Mouse (Mus musculus) MEL-GATA-1-ER (cell line): ENCODE data around the gene Lgi4.

Experiments
- DNase-seq: peaks from one replicate; pipeline ENCODE4 v3.0.0-alpha.2; 2012; ENCODE audit warnings: low read depth; ENCODE audit errors: extremely low read depth

Gene Lgi4

DNA sequence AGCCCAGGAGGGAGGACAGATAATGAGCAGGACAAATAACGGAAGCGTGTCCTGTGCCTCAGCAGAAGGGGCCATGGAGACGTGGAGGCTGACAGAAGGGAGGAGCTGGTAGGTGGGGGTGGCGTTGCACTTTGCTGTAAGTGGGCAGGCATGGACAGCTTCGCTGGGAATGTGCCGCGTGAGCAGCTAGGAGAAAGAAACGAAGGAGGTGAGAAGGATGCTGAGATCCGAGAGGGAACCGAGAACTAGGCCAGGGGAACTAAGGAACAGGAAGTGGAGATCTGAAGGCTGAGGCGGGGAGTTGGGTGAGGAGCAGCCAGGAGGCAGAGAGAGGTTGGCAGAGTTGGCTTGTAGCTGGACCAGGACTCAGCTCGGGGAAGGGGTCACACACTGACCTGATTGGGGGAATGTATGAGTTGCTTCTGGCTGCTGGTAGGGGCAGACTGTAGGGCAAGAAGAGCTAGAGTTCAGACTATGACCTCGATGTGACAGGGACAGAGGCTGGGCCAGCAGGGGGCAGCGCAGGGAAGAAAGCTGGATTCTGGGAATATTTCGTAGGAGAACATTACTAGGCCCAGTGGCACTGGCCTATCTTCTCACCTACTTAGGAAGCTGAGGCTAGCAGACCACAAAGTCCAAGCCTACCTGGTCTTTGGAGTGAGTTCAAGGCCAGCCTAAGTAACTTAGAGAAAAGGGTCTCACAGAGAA, 46.1 kb downstream of the Lgi4 start:
- DNase-seq, result no peak

- no peak for DNase-seq
Observed at GRCm38 (mm10) chr7:31106166-31106565, 47.0 kb downstream of the Lgi4 start.

GRCm38 (mm10) chr7:31107781-31108180, 48.6 kb downstream of the Lgi4 start:
- DNase-seq, result no peak

GRCm38 (mm10) chr7:31109091-31109490, 49.9 kb downstream of the Lgi4 start:
- no peak for DNase-seq

- no peak for DNase-seq
Observed at GRCm38 (mm10) chr7:31109796-31110195, 50.7 kb downstream of the Lgi4 start.

DNA sequence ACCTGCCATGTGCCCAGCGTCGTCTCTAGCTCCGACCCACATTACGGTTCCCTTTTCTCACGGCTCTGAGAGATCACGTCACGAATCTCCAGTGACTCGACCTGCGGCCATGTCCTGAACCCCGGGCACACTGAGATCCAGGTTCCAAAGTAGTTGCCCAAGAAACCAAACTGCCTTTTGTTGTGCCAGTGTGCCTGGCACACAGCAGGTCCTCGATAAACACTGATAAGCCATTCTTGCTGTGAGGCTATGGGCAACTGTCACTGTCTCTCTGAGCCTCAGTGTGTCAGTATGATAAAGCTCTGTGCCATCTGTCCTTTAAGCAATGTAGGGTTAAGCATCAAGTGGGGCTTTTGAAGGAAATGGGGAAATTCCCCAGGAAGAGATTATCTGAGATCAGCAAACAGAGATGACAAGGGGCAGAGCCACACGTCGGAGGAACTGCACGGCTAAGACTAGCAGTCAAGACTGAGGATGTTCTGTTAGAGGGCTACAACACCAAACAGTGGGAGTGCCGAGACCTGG, 51.8 kb downstream of the Lgi4 start:
- peak; percentile 69 for DNase-seq

- no peak for DNase-seq
Observed at GRCm38 (mm10) chr7:31112036-31112435, 52.9 kb downstream of the Lgi4 start.

DNA sequence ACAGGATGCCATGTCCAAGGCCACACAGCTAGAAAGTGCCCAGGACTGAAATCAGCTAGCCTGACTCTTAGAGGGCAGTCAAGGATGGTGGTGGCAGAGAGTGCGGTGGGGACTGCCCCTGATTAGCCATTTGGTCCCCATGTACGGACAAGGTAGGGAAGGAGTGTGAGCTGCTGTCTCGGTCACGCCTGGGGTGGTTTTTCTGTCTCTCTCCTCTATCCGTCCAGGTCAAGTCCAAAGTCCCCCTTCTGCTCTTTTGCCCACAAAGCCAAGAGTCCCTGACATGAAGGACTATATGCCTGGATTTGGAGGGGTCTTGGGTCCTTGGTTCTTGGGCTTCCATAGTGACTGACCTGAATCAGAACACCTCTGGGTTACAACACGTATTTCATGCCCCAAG, 54.7 kb downstream of the Lgi4 start:
- DNase-seq, result no peak

- no peak for DNase-seq
Observed at GRCm38 (mm10) chr7:31114646-31115045, 55.5 kb downstream of the Lgi4 start.

GRCm38 (mm10) chr7:31115182-31115581, 56.0 kb downstream of the Lgi4 start, which contains the start of gene Hpn:
Hpn (minus strand) TSS chr7:31115290.
- no peak for DNase-seq

DNA sequence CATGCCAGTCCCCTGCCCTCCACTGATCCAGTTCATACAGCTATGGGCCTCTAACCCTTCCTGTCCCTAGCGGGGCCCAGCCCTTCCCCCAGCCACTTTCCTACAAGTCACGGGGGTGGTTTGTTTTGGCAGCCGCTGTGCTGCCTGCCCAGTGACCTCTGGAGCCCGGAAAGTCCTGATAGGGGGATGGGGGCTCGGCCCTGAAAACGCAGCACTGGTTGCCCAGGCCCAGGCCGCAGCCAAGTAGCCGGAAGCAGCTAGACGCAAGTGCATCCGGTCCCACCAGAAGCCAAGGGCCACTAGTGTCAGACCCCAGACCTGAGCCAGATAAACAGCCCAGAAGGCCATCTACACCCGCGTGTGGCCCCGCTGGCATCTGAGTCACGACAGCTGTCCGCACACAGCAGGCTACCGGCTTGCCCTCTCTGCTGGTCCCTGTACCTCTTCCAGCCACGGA, 56.5 kb downstream of the Lgi4 start:
- DNase-seq, result no peak

DNA sequence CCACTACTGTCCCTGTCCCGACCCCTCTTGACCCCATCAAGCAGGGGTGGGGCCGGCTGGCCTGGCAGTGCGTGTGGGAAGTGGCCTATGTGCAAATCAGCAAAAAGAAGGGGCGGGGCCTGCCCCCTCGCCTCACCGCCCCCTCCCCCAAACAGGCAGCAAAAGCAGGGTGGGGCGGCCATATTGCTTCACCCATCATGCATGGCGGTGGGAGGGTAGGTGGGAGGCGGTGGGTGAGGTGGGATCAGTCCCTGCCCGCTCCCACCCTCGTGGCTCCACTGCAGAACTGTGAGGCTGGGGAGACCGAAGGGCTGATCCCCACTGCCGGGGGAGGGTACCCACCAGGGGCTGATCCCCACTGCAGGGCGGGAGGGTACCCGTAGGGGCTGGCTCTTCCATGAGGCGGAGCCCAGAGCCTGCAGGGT, 57.6 kb downstream of the Lgi4 start:
- no peak for DNase-seq

GRCm38 (mm10) chr7:31117465-31117864, 58.3 kb downstream of the Lgi4 start:
- no peak for DNase-seq

DNA sequence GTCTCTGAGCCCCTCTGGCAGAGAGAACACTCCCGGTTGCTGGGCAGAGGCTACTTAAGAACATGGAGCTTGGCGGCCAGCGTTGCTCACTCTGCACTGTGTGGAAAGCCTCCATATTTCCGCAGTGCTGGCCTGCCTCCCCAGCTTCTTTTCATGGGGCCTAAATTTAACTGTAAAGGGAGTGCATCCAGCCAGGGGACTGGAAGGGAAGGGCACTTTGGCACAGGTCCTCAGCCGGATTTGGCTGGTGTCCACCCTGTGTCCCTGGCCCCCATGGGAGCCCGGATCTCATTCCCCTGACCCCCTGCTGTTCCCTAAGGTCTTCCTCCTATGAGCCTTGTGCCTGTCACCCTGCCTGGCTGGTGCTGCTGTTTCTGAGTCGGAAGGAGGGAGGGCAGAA, 59.3 kb downstream of the Lgi4 start:
- DNase-seq, result no peak

DNA sequence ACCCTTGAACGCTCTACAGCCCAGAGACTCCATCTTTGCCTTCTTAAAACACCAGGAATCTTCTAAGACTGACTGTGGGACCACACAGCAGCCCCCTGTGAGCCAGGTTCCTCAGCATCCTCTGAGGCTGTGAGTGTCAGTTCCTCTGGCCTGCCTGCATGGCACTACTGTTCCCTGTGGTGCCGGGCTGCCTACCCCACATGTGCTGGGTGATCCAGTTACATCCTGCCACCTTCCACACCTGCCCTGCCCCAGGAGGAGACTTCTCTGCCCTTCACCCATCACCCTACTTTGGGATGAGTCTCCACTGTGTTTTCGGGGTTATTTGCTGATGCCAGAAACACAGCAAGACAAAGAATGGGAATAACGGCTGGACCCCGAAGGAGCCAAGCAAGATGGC, 60.4 kb downstream of the Lgi4 start:
- no peak for DNase-seq
